In the genomic region with DNA sequence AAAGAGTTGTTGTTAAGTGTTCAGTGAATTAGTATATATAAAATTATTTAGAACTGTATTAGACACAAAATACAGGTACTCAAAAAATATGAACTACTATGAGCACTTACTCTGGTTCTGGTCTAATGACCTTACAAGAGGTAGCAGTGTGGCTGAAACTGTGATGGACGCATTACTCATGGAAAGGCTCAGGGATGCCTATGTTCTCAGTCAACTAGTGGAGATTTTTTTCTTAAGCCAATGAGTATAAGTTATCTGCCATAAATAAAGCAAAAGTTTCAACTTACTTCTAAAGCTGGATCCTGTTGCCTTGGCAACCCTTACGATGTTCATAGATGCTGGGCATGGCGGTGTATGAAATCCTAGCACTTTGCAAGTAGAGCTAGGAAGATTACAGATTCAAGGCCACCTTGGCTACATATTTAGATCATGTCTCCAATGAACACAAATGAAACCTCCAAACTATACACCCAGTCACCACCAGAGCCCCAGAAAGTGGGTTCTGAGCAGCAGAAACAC, we compare ENCODE assay signal across 24 mouse cellular contexts.
"Had no signal": no experiment of that assay in that cellular context is flagged by ENCODE, and none has a peak within 500 bp of the region (broad histone marks: within the 10 kb centered on the region; RNA-seq: fewer than 3 reads in every experiment).

No protein-coding gene starts in this region.

- H3K4me2 ChIP-seq: kidney, embryonic 15.5 days; limb, embryonic 13.5 days; liver, embryonic 12.5 days; liver, embryonic 15.5 days; lung, embryonic 15.5 days; midbrain, embryonic 13.5 days had no signal

- H3K27ac ChIP-seq: kidney, embryonic 15.5 days; limb, embryonic 13.5 days; liver, embryonic 12.5 days; liver, embryonic 15.5 days; lung, embryonic 15.5 days; midbrain, embryonic 10.5 days; midbrain, embryonic 13.5 days; stomach, postnatal 0 days had no signal

- H3K9me3 ChIP-seq: kidney, embryonic 15.5 days; limb, embryonic 13.5 days; liver, embryonic 12.5 days; liver, embryonic 15.5 days; lung, embryonic 15.5 days; megakaryocyte, embryonic 14.5 days; midbrain, embryonic 10.5 days; midbrain, embryonic 13.5 days had no signal

- H3K36me3 ChIP-seq: kidney, embryonic 15.5 days; limb, embryonic 13.5 days; liver, embryonic 12.5 days; liver, embryonic 15.5 days; lung, embryonic 15.5 days; midbrain, embryonic 10.5 days; midbrain, embryonic 13.5 days had no signal

- H3K27me3 ChIP-seq: kidney, embryonic 15.5 days; limb, embryonic 13.5 days; liver, embryonic 15.5 days; lung, embryonic 15.5 days; midbrain, embryonic 13.5 days had no signal

- ATAC-seq: liver, embryonic 12.5 days; midbrain, embryonic 13.5 days; midbrain, embryonic 16.5 days had no signal

- H3K4me3 ChIP-seq: kidney, embryonic 15.5 days; limb, embryonic 13.5 days; liver, embryonic 12.5 days; liver, embryonic 15.5 days; lung, embryonic 15.5 days; megakaryocyte, embryonic 14.5 days; midbrain, embryonic 10.5 days; midbrain, embryonic 13.5 days had no signal

- DNase-seq: kidney, adult 11 months; kidney, adult 8-10 months; kidney, postnatal 10 days; kidney, postnatal 36 days; layer of hippocampus, postnatal 36 days; left cerebral cortex, postnatal 4 days; liver; lung, adult 18-20 months; lung, postnatal 10 days; lung, postnatal 36 days; right cerebral cortex, postnatal 4 days; thymus, adult 2 months; thymus, postnatal 14 days; thymus, postnatal 4 days had no signal

- H3K9ac ChIP-seq: kidney, embryonic 15.5 days; limb, embryonic 13.5 days; liver, embryonic 12.5 days; liver, embryonic 15.5 days; lung, embryonic 15.5 days; midbrain, embryonic 13.5 days had no signal

- H3K4me1 ChIP-seq: liver, embryonic 12.5 days; liver, embryonic 15.5 days; lung, embryonic 15.5 days; midbrain, embryonic 13.5 days had no signal
